Mouse (Mus musculus) Muller cell, postnatal 12 days (primary cell): ENCODE measurements around the gene Kif2c.

Source experiments
- DNase-seq: peaks from one replicate; pipeline ENCODE4 v3.0.0-alpha.2; 2015; ENCODE audit errors: inconsistent ontology term

The Kif2c gene

DNA sequence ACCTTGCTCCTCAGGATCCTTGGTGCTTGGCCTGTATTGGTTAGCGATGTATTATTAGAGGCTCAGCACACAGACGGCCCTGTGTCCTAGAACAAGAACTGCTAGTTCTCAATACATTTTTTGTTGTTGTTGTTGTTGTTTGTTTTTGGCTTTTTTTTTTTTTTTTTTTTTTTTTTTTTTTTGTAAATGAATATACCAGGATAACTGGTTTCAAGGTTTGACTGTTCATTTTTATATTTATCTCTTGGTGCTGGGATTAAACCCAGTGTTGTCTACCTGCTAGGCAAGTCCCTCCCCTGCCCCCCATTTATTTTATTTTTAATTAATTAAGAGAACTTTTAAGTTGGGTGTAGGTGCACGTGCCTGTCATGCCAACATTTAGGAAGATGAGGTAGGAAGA is 6.5 kb upstream of the Kif2c start:
- no peak for DNase-seq

DNA sequence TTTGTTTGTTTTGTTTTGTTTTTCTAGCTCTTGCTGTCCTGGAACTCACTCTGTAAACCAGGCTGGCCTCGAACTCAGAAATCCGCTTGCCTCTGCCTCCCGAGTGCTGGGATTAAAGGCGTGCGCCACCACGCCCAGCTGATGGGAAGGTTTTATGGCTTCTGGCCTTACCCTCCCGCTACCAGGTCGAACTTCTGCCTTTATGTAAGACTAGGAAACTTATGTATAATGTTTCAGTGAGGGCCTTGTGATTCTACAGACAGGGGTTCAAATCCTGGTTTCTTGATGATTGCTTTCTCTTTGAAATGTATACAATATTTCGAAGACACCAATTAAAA is 289 bp upstream of the Kif2c start:
- peak; percentile 24 for DNase-seq

DNA sequence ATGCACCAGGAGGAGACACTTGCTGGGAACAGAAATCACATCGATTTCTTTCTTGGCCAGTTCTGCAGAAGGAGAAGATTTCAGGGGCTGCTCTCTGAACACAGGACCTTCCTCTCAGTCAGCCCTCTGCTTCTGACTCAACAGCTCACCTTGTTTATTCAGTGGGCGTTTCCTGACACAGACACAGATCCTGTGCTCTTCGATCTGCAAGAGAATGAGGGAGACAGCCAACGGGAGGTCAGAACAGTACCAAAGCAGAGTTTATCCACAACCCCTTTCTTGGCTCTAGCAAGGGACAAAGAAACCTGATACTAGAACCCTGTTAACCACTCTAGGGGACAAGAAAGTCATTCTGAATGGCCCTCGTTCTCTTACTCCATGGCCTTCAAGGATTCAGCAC is 12.5 kb downstream of the Kif2c start:
- no peak for DNase-seq

DNA sequence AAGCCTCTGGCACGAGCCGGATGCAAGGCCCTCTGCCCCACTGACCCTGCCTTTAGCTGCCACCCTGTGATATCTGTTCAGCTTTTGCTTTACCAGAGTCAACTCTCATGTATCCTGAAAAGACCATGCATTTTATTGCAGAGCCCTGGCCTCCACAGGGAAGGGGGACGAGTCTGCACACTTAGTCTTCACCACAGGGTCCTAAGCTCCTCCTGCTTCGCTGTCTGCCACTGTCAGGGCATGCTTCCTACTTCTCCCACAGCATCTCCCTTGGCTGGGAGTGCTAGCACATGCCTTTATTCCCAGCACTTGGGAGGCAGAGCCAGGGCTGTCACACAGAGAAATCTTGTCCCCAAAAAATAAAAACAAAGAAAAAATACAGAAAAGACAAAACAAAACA is 21.3 kb downstream of the Kif2c start:
- DNase-seq, result no peak

DNA sequence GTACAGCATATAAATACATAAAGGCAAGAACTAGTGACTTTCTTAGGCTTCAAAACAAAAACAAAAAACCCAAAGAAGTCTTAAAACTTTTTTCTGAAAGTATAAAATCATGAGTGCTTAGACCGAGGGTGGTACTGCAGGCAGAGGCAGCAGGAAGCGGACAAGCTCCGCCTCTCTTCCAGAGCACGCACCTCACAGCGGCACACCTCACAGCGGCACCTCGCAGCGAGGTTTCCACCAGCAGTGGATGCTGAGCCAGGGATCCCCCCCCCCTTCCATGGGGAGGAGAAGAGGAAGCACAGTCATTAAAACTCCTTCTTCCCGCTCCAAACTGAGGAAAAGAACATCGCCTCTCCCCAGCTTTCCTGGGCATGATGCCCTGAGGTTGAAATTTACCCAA is 22.8 kb downstream of the Kif2c start:
- DNase-seq, result no peak

DNA sequence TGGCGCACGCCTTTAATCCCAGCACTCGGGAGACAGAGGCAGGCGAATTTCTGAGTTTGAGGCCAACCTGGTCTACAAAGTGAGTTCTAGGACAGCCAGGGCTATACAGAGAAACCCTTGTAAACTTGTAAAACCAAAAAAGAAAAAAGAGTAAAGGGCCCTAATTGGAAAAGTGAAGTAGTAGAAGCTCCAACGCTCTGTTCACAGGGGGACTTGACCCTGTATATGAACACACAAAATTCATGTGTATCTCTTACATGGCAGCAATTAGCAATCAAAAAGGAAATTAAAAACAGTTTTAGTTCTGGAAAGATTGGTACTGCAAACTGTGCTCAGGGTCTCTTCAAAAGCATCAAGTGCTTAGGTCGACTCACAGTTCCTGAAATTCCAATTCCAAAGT is 26.1 kb downstream of the Kif2c start:
- no peak for DNase-seq

DNA sequence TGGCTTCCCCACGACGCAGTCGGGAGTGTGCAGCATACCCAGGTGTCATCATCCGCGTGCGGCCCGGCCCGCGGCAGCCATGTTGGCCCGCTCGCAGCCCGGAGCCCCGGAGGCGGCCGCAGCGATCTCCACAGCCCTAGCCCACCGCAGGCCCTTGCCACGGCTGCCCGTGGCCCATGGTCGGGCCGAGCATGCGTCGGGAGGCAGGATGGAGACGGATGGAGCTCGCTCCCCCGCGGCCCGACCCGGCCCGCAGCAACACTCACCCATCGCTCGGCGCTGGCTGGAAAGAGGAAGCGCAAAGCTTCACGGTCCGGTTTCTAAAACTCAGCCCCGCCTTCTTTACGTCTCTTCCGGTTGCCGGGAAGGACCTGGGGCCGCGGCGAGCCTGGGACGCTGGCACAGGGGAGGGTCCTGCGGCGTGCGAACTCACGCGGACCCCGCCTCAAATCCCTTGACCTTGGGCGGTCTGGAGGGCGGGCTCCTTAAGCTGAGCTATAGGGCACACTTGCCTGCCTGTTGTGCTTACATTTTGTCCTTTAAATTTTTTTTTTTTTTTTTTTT is 26.6 kb downstream of the Kif2c start, which contains the start of gene Rps8:
Rps8 (minus strand) TSS at position 452 of the 564 bp plus-strand sequence.
- DNase-seq, result peak; percentile 88

DNA sequence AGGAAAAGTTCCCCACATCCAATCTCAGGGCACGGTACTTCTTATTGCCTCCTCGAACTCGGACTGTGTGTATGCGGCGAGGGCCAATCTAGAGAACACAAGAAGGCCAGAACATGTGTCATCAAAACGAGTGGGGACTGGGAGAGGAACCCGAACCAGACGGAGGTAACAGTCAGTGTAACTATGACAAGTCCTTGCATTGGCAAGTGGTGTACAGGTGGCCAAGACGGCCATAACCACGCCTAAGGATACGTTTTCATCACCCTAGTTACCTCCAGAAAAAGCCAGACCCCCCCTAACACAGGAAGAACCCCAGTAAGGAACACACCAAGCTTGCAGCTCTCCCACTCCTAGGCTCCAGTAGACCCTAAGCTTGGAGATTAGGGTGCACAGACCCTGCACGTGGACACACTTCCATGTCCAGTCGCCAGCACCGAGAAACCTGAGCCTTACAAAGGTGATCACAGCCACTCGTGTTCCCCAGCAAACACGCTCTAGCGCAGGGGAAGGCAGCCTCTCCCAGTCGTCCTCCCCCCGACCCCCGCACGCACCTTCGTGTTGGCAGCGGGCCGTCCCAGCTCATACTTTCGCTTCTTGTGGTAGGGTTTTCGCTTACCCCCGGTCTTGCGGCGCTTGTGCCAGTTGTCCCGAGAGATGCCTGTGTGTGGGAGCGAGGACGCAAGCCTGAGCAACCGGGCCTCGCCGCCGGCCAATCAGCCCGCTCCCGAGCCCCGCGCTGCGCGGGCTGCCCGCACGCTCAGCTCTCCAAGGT is 27.2 kb downstream of the Kif2c start:
- peak; percentile 10 for DNase-seq

DNA sequence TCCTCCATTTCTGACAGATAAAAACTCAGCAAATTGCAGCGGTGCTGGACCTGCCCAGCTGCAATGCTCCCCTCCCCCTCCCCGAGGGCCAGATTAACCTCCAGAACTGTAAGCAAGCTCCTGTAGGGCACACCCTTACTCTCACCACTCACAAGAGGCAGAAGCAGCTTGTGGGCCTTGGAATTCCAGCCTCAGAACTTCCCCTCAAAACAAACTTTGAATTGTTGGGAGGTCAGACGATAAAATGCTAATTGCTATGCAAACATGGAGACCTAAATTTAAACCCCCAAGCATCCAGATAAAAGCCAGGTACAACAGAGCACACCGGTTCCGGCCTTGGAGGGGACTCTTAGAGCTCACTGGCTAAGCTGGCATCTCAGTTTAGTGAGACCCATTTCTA is 29.7 kb downstream of the Kif2c start:
- DNase-seq, result no peak

DNA sequence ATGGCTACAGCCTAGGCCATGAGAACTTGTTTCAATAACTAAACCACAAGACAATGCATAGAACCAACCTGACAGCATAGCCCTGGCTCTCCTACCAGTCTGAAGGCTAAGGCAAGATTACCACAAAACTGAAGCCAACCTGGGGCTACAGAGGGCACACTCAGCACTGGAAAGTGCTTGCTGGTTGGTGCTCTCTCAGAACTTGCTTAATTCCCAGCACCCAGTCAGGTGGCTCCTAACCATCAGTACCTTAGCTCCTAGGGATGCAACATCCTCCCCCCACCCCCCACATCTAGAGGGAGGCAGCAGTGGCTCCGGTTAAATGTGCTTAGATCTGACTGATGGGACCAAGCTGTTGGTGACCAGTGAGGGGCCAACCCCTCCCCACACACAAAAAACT is 31.0 kb downstream of the Kif2c start:
- no peak for DNase-seq

DNA sequence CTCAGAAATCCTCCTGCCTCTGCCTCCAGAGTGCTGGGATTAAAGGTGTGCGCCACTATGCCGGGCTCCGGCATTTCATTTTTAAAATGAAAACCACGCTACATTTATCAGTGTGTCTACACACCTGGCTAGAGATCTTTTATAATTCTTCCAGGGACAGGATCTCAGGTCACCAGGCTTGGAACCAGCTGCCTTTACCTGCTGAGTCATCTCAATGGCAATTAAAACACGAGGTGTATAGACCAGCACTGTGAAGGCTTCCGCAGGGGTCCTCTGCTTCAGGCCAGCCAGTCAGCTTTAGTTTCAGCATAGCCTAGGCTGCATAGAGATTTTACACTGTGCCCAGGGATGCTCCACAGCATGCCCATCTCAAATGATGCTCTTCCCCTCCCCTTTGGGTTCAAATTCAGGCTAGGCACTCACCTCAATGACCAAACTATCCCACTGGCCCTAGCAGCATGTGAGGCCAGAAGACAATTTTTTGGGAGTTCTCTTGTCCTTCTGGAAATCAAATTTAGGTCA is 32.2 kb downstream of the Kif2c start:
- DNase-seq, result no peak

DNA sequence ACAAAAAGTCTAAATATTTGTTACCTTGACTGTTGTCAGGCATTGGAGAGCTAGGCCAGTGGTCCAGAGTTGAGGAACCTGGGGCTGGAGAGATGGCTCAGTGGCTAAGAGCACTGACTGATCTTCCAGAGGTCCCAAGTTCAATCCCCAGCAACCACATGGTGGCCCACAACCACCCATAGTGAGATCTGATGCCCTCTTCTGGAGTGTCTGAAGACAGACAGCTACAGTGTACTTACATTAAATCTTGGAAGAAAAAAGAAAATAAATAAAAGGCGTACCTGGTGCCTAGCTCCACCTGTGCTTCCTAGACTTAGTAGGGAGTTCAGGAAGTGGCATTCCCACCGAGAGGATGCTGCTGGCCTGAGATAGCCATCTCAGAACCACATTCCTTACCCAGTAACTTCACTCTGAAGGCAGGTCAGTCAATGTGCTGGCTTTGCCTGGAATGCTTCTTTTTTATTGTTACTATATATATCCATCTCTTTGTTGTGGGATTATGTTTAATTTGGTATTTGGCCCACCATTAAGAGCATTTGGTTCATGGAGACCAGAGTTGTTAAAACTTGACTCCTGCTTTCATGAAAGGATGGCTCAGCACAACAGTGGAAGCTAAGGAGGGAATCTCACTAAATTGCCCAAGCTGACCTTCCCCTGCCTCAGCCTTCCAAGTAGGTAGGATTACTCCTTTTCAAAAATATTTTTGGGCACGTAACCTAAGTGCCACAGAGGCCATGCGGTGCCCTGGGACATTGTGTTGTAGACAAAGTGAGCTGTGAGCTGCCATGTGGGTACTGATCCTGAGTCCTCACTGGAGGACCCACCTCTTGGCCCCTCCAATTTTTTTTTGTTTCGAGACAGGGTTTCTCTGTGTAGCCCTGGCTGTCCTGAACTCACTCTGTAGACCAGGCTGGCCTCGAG is 32.9 kb downstream of the Kif2c start:
- no peak for DNase-seq

DNA sequence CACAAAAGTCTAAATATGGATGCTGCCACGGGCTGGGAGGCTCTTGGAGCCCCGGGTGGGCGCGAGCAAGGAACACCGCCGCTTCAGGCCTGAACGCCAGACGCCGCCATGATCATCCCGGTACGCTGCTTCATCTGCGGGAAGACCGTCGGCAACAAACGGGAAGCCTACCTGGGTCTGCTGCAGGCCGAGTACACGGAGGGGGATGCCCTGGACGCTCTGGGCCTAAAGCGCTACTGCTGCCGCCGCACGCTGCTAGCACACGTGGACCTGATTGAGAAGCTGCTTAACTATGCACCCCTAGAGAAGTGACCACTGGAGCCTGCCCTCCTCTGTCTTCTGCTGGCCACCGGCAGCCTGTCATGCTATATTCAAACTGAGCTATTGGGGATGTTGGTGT is 33.6 kb downstream of the Kif2c start:
- no peak for DNase-seq

DNA sequence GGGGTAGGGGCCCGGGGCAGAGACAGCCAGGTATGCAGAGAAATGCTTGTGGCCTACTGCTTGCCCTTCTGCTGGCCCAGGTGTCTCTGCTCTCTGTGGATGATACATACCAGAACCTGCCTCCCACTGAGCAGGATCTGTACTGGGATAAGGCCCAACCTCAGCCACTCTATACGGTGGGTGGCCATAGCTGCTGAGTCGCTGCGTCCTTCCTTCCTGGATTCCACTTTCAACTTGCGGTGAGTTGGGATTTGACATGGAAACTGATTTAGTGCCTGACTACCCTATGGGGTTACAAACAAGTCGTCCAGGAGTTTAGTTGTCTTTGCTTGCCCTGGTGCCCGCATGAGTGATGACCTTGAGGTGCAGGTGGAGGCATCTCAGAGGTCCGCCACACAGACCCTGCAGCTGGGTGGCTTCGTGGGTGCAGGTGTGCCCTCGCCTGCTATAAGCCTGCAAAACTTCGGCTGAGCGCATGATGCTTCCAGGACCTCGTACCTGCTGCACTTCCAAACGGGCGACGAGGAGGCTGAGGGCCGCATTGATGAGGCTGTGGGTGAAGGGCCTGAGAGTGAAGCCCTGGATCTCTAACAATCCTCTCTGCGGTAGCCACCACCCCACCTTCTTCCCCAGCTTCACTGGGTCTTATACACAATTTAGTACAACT is 34.3 kb downstream of the Kif2c start:
- DNase-seq, result no peak

DNA sequence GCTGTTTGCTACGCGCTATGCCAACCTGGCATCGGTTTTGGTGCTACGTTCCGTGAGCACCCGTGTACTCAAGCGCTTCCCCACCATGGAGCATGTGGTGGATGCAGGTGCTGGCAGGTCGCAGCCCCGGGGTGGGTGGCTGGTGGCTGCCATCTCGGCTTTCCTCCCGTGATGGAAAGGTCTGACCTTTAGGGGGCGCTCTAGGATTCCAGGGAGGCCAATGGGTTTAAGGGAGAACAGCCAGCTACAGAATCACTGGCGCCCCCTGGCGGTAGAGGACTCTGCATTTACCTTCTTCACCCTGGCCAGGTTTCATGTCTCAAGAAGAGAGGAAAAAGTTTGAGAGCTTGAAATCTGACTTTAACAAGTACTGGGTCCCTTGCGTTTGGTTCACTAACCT is 36.3 kb downstream of the Kif2c start:
- no peak for DNase-seq

DNA sequence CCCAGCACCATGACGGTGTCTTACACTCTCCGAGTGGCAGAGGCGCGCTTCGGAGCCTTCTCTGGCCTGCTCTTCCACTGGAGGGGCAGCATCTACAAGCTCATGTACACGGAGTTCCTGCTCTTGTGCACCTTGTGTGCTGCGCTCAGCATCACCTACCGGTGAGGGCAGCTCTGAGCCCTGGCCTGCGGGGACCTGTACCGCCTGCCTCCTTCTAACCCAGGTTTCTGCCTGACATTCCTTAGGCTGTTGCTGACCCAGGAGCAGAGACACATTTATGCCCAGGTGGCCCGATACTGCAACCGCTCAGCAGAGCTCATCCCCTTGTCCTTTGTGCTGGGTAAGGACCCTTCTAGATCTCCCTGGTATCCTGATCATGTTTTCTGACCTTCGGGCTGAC is 37.2 kb downstream of the Kif2c start:
- DNase-seq, result no peak

DNA sequence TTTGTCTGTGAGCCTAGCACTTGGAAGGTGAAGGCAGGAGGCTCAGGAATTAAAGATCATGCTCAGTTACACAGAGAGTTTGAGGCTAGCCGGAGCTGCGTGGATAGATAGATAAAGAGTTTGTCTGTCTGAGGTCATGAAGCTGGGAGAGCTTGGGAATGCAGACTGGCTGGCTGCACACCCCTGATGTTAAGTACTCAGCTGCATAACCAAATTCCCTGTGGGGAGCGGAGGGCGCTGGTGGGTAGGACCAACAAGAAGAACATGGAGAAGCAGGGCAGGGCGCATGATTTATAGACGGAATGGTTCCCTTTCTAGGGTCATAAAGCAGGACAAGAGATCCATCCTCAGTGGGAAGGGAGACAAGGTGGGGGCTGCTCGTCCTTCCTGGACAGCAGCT is 39.4 kb downstream of the Kif2c start:
- no peak for DNase-seq

DNA sequence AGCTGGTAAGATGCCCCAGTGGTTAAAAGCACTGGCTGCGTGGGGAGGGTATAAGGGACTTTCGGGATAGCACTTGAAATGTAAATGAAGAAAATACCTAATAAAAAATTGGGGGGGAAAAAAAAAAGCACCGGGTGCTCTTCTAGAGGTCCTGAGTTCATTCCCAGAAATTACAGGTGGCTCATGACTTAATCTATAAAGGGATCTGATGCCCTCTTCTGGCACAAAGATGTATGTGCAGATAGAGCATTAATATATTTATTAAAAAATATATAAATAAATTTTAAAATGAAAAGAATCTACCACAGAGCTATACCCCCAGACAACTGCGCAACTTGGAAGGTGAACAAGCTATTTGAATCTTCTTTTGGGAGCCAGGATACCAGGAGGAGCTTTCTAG is 41.8 kb downstream of the Kif2c start:
- no peak for DNase-seq

DNA sequence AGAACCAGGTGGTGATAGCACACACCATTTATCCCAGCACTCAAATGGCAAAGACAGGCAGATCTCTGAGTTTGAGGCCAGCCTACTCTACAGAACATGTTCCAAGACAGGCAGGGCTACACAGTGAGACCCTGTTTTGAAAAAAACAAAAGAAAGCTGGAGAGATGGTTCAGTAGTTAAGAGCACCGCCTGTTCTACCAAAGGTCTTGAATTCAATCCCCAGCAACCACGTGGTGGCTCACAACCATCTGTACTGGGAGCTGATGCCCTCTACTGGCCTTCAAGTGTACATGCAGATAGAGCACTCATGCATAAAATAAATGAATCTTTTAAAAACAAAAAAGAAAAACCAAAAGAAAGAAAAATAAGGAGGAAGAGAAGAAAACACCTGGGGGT is 43.2 kb downstream of the Kif2c start:
- no peak for DNase-seq

DNA sequence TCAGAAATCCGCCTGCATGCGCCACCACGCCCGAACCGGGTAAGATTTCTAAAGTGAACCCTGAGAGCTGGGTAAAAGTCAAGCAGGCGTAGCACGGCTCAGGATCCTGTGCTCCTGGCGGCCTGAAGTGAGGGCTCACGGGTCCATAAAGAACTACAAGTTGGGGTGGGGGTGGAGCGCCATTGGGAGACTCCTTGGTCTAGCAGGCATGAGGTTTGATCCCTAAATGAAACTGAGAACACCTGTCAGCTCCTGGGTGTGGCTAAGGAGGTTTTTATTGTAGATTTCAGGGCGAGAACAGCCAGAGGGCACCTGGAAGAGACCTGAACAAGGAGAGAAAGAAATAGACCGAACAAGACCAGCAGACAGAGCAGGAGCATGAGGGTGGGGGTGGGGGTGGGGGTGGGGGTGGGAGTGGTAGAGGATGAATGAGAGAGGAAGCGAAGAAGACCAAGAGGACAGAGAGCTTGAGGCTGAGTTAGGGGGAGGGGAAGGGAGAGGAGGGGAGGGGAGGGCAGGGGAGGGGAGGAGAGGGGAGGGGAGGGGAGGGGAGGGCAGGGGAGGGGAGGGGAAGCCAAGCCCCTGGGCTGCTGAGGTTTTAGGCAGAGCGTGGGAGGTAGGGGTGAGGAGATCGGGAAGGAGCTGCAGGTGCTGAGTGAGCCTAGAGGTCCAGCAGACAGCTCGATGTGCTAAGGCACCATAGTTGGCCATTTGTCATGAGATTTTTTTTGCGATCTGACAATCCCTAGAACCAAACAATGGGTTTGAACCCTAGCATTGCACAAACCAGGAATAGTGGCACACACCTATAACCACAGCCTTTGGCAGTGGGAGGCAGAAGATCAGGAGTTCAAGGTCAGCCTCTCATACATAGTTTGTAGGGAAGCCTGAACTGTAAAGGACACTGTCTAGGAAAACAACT is 43.9 kb downstream of the Kif2c start:
- DNase-seq, result no peak

DNA sequence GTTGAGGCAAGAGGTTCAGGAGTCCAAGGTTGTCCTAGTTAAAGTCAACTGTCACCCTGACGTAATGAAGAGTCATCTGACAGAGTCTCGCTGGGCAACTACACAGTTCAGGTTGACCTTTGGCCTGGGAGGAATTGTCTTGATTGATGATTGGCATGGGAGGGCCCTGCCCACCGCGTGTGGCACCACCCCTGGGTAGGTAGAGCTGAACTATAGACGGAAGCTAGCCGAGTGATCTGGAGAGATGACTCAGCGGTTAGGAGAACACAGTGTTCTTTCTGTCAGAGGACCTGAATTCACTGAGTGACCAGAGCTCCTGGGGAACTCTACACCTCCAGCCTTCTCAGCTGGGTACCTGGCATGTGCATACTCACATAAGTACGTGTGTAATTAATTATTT is 46.4 kb downstream of the Kif2c start:
- DNase-seq, result no peak
